Mouse (Mus musculus) midbrain, embryonic 12.5 days (tissue): ENCODE results near the gene Fggy. TPM values are rescaled to one million over a fixed set of nuclear protein-coding genes. Genes with fewer than 3 reads are reported as not detected.
A peak's percentile ranks its signal among the peaks of the same experiment; 100 is the strongest.

Source experiments
- ATAC-seq: fragments of 200-750 bp; cut with Nextera tagmentation; 2 replicates; pipeline ENCODE4 v1.8.0; 2017; ENCODE audit warnings: low read depth, moderate TSS enrichment, moderate library complexity; ENCODE audit not compliant: low FRiP score
- H3K27ac ChIP-seq: fragments of 300-500 bp; sonication (generic); replicated peaks from 2 replicates; pipeline ENCODE4 v1.5.1; 2016; ENCODE audit warnings: mild to moderate bottlenecking
- H3K27me3 ChIP-seq: fragments of 300-500 bp; sonication (generic); 2 replicates; pipeline ENCODE4 v1.6.1; 2016; ENCODE audit warnings: mild to moderate bottlenecking
- H3K36me3 ChIP-seq: fragments of 300-500 bp; sonication (generic); 2 replicates; pipeline ENCODE4 v1.6.1; 2016
- H3K4me1 ChIP-seq: fragments of 300-500 bp; sonication (generic); 2 replicates; pipeline ENCODE4 v1.6.1; 2016
- H3K4me2 ChIP-seq: fragments of 300-500 bp; sonication (generic); replicated peaks from 2 replicates; pipeline ENCODE4 v1.6.1; 2016; ENCODE audit warnings: mild to moderate bottlenecking, moderate library complexity
- H3K4me3 ChIP-seq: fragments of 300-500 bp; sonication (generic); 2 replicates; pipeline ENCODE4 v1.5.1; 2016; ENCODE audit warnings: mild to moderate bottlenecking
- H3K9ac ChIP-seq: fragments of 300-500 bp; sonication (generic); replicated peaks from 2 replicates; pipeline ENCODE4 v1.6.1; 2016; ENCODE audit warnings: mild to moderate bottlenecking, moderate library complexity
- H3K9me3 ChIP-seq: fragments of 300-500 bp; sonication (generic); 2 replicates; pipeline ENCODE4 v1.6.1; 2016; ENCODE audit warnings: mild to moderate bottlenecking
- WGBS: fragments of 180-500 bp; shearing (Covaris S2); methylation state at CpG from one replicate; pipeline ENCODE4 v1.1.7; 2016; 5-methylcytosine and 5-hydroxymethylcytosine counted together
- polyA plus RNA-seq: library from polyadenylated mRNA; unstranded; fragments of >200 nt; fragmentation: Nextera tagmentation; extraction: Ambion mirVana; gene quantifications from 2 replicates; pipeline ENCODE4 v1.2.1, GENCODE M21; 2016

The Fggy gene
- polyA plus RNA-seq, 1 experiment from 2014 or later, result 8.5 TPM

- WGBS, result 57% methylated on average over 2 of the region's 2 CpGs
Measured at GRCm38 (mm10) chr4:95819650-95820049, 262.3 kb downstream of the Fggy start.

GRCm38 (mm10) chr4:95821906-95822579, 264.7 kb downstream of the Fggy start:
- 63% methylated on average over 3 of the region's 3 CpGs for WGBS

More at GRCm38 (mm10) chr4:95819650-95820049, 262.3 kb downstream of the Fggy start:
- no peak overlapping the region for H3K4me3 ChIP-seq
- 0 out of 2 replicates have a peak, but pooled peaks cover 4% of the 10 kb centered on the region for H3K4me1 ChIP-seq
- H3K9ac ChIP-seq, result no peak overlapping the region
- no peaks in the 10 kb centered on the region for H3K36me3 ChIP-seq
- no peak overlapping the region for H3K27ac ChIP-seq
- ATAC-seq, result peak; percentile 80
- no peaks in the 10 kb centered on the region for H3K27me3 ChIP-seq
- H3K9me3 ChIP-seq, result no peaks in the 10 kb centered on the region
- H3K4me2 ChIP-seq, result no peak overlapping the region

GRCm38 (mm10) chr4:95828164-95828563, 270.9 kb downstream of the Fggy start:
- no peak overlapping the region for H3K4me2 ChIP-seq
- WGBS, result 87% methylated on average over 4 of the region's 4 CpGs
- no peak for ATAC-seq
- no peak overlapping the region for H3K4me3 ChIP-seq
- H3K36me3 ChIP-seq, result no peaks in the 10 kb centered on the region
- H3K4me1 ChIP-seq, result no peaks in the 10 kb centered on the region
- H3K27ac ChIP-seq, result no peak overlapping the region
- no peaks in the 10 kb centered on the region for H3K9me3 ChIP-seq
- H3K27me3 ChIP-seq, result no peaks in the 10 kb centered on the region
- no peak overlapping the region for H3K9ac ChIP-seq

More at GRCm38 (mm10) chr4:95821906-95822579, 264.7 kb downstream of the Fggy start:
- Histone ChIP-seq H3K9ac (no peak overlapping the region), H3K4me3 (no peak overlapping the region), H3K36me3 (no peaks in the 10 kb centered on the region), H3K4me1 (0 out of 2 replicates have a peak, but pooled peaks cover 4% of the 10 kb centered on the region), H3K27ac (no peak overlapping the region), H3K27me3 (no peaks in the 10 kb centered on the region), H3K9me3 (no peaks in the 10 kb centered on the region), H3K4me2 (no peak overlapping the region)
- ATAC-seq, result no peak

GRCm38 (mm10) chr4:95830320-95830719, 273.0 kb downstream of the Fggy start:
- no peak overlapping the region for H3K4me2 ChIP-seq
- no peak overlapping the region for H3K27ac ChIP-seq
- H3K36me3 ChIP-seq, result no peaks in the 10 kb centered on the region
- ATAC-seq, result no peak
- H3K9me3 ChIP-seq, result no peaks in the 10 kb centered on the region
- no peaks in the 10 kb centered on the region for H3K4me1 ChIP-seq
- WGBS, result 33% methylated on average over 2 of the region's 2 CpGs
- H3K4me3 ChIP-seq, result no peak overlapping the region
- no peak overlapping the region for H3K9ac ChIP-seq
- H3K27me3 ChIP-seq, result no peaks in the 10 kb centered on the region

GRCm38 (mm10) chr4:95839860-95840259, 282.6 kb downstream of the Fggy start:
- Histone ChIP-seq H3K27me3 (no peaks in the 10 kb centered on the region), H3K9ac (no peak overlapping the region), H3K4me1 (no peaks in the 10 kb centered on the region), H3K4me2 (no peak overlapping the region), H3K36me3 (no peaks in the 10 kb centered on the region), H3K27ac (peak overlapping the region; percentile 26; the same call in 1 of the 2 replicates), H3K4me3 (no peak overlapping the region), H3K9me3 (no peaks in the 10 kb centered on the region)
- no peak for ATAC-seq
- WGBS, result 32% methylated on average over 1 of the region's 1 CpGs

- H3K9me3 ChIP-seq, result no peaks in the 10 kb centered on the region
- no peak overlapping the region for H3K9ac ChIP-seq
- H3K27me3 ChIP-seq, result no peaks in the 10 kb centered on the region
- H3K27ac ChIP-seq, result no peak overlapping the region
- no peak overlapping the region for H3K4me3 ChIP-seq
- no peaks in the 10 kb centered on the region for H3K36me3 ChIP-seq
- WGBS, result 63% methylated on average over 6 of the region's 6 CpGs
- H3K4me2 ChIP-seq, result no peak overlapping the region
- ATAC-seq, result peak; percentile 84
- H3K4me1 ChIP-seq, result no peaks in the 10 kb centered on the region
Measured at GRCm38 (mm10) chr4:95840389-95841053, 283.2 kb downstream of the Fggy start.

- Histone ChIP-seq H3K4me2 (no peak overlapping the region), H3K4me1 (peaks cover 10% of the 10 kb centered on the region), H3K9ac (no peak overlapping the region), H3K36me3 (no peaks in the 10 kb centered on the region), H3K27me3 (no peaks in the 10 kb centered on the region), H3K9me3 (no peaks in the 10 kb centered on the region), H3K27ac (no peak overlapping the region), H3K4me3 (no peak overlapping the region)
- 54% methylated on average over 6 of the region's 6 CpGs for WGBS
- ATAC-seq, result no peak
Measured at GRCm38 (mm10) chr4:95845981-95846617, 288.8 kb downstream of the Fggy start.

GRCm38 (mm10) chr4:95847219-95847618, 289.9 kb downstream of the Fggy start:
- no peak overlapping the region for H3K27ac ChIP-seq
- no peak overlapping the region for H3K4me3 ChIP-seq
- H3K4me2 ChIP-seq, result no peak overlapping the region
- H3K9me3 ChIP-seq, result no peaks in the 10 kb centered on the region
- H3K27me3 ChIP-seq, result no peaks in the 10 kb centered on the region
- peaks cover 10% of the 10 kb centered on the region for H3K4me1 ChIP-seq
- ATAC-seq, result no peak
- no peak overlapping the region for H3K9ac ChIP-seq
- no peaks in the 10 kb centered on the region for H3K36me3 ChIP-seq

GRCm38 (mm10) chr4:95847664-95848063, 290.4 kb downstream of the Fggy start:
- no peaks in the 10 kb centered on the region for H3K9me3 ChIP-seq
- no peaks in the 10 kb centered on the region for H3K36me3 ChIP-seq
- no peak overlapping the region for H3K4me3 ChIP-seq
- no peak overlapping the region for H3K4me2 ChIP-seq
- peaks cover 10% of the 10 kb centered on the region for H3K4me1 ChIP-seq
- 82% methylated on average over 3 of the region's 3 CpGs for WGBS
- ATAC-seq, result no peak
- H3K9ac ChIP-seq, result no peak overlapping the region
- no peak overlapping the region for H3K27ac ChIP-seq
- H3K27me3 ChIP-seq, result no peaks in the 10 kb centered on the region

- Histone ChIP-seq H3K4me2 (no peak overlapping the region), H3K36me3 (no peaks in the 10 kb centered on the region), H3K4me3 (no peak overlapping the region), H3K4me1 (peaks cover 10% of the 10 kb centered on the region), H3K9ac (no peak overlapping the region), H3K27me3 (no peaks in the 10 kb centered on the region), H3K27ac (no peak overlapping the region), H3K9me3 (no peaks in the 10 kb centered on the region)
- 82% methylated on average over 5 of the region's 5 CpGs for WGBS
- ATAC-seq, result no peak
Measured at GRCm38 (mm10) chr4:95849497-95849896, 292.2 kb downstream of the Fggy start.

- 91% methylated on average over 6 of the region's 6 CpGs for WGBS
- Histone ChIP-seq H3K4me2 (no peak overlapping the region), H3K9ac (no peak overlapping the region), H3K36me3 (no peaks in the 10 kb centered on the region), H3K4me1 (peaks cover 10% of the 10 kb centered on the region), H3K27me3 (no peaks in the 10 kb centered on the region), H3K9me3 (no peaks in the 10 kb centered on the region), H3K27ac (no peak overlapping the region), H3K4me3 (no peak overlapping the region)
- ATAC-seq, result no peak
Measured at GRCm38 (mm10) chr4:95850044-95850739, 292.9 kb downstream of the Fggy start.

GRCm38 (mm10) chr4:95852257-95852656, 294.9 kb downstream of the Fggy start:
- ATAC-seq, result no peak
- Histone ChIP-seq H3K4me1 (no peaks in the 10 kb centered on the region), H3K4me2 (no peak overlapping the region), H3K4me3 (no peak overlapping the region), H3K36me3 (no peaks in the 10 kb centered on the region), H3K27ac (no peak overlapping the region), H3K27me3 (no peaks in the 10 kb centered on the region), H3K9ac (no peak overlapping the region), H3K9me3 (no peaks in the 10 kb centered on the region)
- WGBS, result 91% methylated on average over 2 of the region's 2 CpGs
